In the genomic region with DNA sequence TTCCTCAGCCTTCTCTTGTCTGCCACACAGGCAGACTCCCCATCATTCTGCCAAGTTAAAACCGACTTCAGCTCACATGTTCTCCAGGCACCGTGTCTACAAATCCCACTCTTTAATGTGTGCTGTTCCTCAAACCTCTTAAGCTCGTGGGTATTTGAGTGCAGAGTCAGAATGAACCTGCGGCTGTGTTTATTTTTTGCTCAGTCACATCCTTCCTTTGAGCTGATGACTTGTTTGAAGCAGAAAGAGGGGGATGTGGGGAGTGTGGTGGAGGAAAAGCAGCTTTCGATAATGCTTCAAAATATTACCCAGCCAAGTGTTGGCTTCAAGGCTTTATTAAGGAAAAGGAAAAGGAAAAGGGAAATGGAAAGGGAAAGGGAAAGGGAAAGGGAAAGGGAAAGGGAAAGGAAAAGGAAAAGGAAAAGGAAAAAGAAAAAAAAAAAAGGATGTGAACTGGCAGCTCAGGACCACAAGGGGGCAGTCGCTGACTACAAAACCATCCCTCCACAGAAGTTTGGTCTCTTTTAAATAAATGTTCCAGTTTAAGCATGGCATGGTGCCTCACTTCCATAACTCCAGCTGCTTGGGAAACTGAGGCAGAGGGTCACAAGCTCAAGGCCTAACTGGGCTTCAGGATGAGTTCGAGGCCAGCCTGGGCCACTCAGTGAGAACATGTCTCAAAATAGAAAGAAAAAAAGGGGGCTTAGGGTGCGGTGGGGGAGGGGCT, we compare ENCODE assay signal across 8 mouse cellular contexts.
A peak's percentile ranks its signal among the peaks of the same experiment; 100 is the strongest.
DNase-seq lines count a peak whose midpoint lies in the region; ATAC-seq lines count a peak whose summit lies in the region.

No protein-coding gene starts in this region.

- intact Hi-C loops in heart, postnatal 36 days (cut with DNase I) = loop anchor here (10.0 kb wide), 1 partner anchor 371 kb away; no protein-coding TSS in a partner anchor
- intact Hi-C loops in gastrocnemius, postnatal 14 days (cut with DNase I; ENCODE audit: low total_unique reads) = no loop called here

- peak; percentile 6 to 29 for DNase-seq in heart, postnatal 36 days
- no peak for DNase-seq in heart, adult 8-10 months (ENCODE audit: low spot score)
- DNase-seq in 416B (ENCODE audit: low read depth) (peak; percentile 39), NIH3T3 (ENCODE audit: low read depth) (peak; percentile 58)
- peak; percentile 59 for DNase-seq in naive thymus-derived CD4-positive, alpha-beta T cell, adult 2 months (ENCODE audit: low read depth)
- DNase-seq in gastrocnemius, postnatal 14 days = no peak
- no peak for DNase-seq in left cerebral cortex, adult 18-20 months (ENCODE audit: low spot score in 2 of 2)

- peak; percentile 84 to 88 for ATAC-seq in hematopoietic stem cell, adult 5-6 weeks (replicated peaks in 1 of 2; ENCODE audit: insufficient read depth in 1 of 2, low FRiP score in 2 of 2, low TSS enrichment in 1 of 2, low read depth in 1 of 2, poor library complexity in 2 of 2, severe bottlenecking in 2 of 2)

Comparison
In these comparisons a context has a peak if more than half of its experiments do, and no peak if none do; other contexts are left out.
1. DNase-seq: peak in heart, postnatal 36 days (2 of 2), 416B (single experiment), NIH3T3 (single experiment) and naive thymus-derived CD4-positive, alpha-beta T cell, adult 2 months (single experiment); none in heart, adult 8-10 months (single experiment), gastrocnemius, postnatal 14 days (single experiment) and left cerebral cortex, adult 18-20 months (0 of 2).